Mouse (Mus musculus): ENCODE measurements around the gene Sfr1. TPM values are rescaled to one million over a fixed set of nuclear protein-coding genes. Genes with fewer than 3 reads are reported as not detected.

The Sfr1 gene
- total RNA-seq (2021), result 10 to 100 TPM; 73.1 to 77.1 TPM

GRCm38 (mm10) chr19:47731071-47731881, at the start of gene Sfr1:
Gene Sfr1 (plus strand): TSS chr19:47731682.
- peak; percentile 100 for DNase-seq

GRCm38 (mm10) chr19:47689592-47689991, 41.9 kb upstream of the Sfr1 start:
- no peak for DNase-seq

- no peak for DNase-seq
Measured at GRCm38 (mm10) chr19:47691994-47692393, 39.5 kb upstream of the Sfr1 start, which contains the start of gene Col17a1. Gene Col17a1 (minus strand): TSS chr19:47692094.

- no peak for DNase-seq
Measured at GRCm38 (mm10) chr19:47695725-47696124, 35.8 kb upstream of the Sfr1 start.

- no peak for DNase-seq
Measured at GRCm38 (mm10) chr19:47696411-47696810, 35.1 kb upstream of the Sfr1 start.

- no peak for DNase-seq
Measured at GRCm38 (mm10) chr19:47697067-47697466, 34.4 kb upstream of the Sfr1 start.

GRCm38 (mm10) chr19:47698266-47698665, 33.2 kb upstream of the Sfr1 start:
- no peak for DNase-seq

GRCm38 (mm10) chr19:47699743-47700142, 31.7 kb upstream of the Sfr1 start:
- no peak for DNase-seq

GRCm38 (mm10) chr19:47700509-47700908, 31.0 kb upstream of the Sfr1 start:
- no peak for DNase-seq

GRCm38 (mm10) chr19:47705080-47705771, 26.3 kb upstream of the Sfr1 start:
- DNase-seq, result no peak

GRCm38 (mm10) chr19:47705772-47706309, 25.6 kb upstream of the Sfr1 start:
- no peak for DNase-seq

GRCm38 (mm10) chr19:47710376-47710775, 21.1 kb upstream of the Sfr1 start:
- DNase-seq, result no peak

- DNase-seq, result no peak
Measured at GRCm38 (mm10) chr19:47713457-47713856, 18.0 kb upstream of the Sfr1 start.

- DNase-seq, result no peak
Measured at GRCm38 (mm10) chr19:47716144-47716543, 15.3 kb upstream of the Sfr1 start.

GRCm38 (mm10) chr19:47719147-47719546, 12.3 kb upstream of the Sfr1 start:
- DNase-seq, result no peak

GRCm38 (mm10) chr19:47722471-47722870, 9.0 kb upstream of the Sfr1 start:
- DNase-seq, result no peak

- DNase-seq, result no peak
Measured at GRCm38 (mm10) chr19:47724903-47725302, 6.6 kb upstream of the Sfr1 start.

- DNase-seq, result no peak
Measured at GRCm38 (mm10) chr19:47725643-47726140, 5.8 kb upstream of the Sfr1 start.

GRCm38 (mm10) chr19:47730691-47731070, 801 bp upstream of the Sfr1 start:
- peak; percentile 74 for DNase-seq

- peak; percentile 79 for DNase-seq
Measured at GRCm38 (mm10) chr19:47731931-47732330, 449 bp downstream of the Sfr1 start.

GRCm38 (mm10) chr19:47747072-47747471, 15.6 kb downstream of the Sfr1 start:
- DNase-seq, result no peak

- DNase-seq, result no peak
Measured at GRCm38 (mm10) chr19:47748950-47749349, 17.5 kb downstream of the Sfr1 start.

GRCm38 (mm10) chr19:47750391-47750790, 18.9 kb downstream of the Sfr1 start:
- no peak for DNase-seq
